Mouse (Mus musculus): Measurements from ENCODE around the gene Klhl10.

Gene Klhl10

DNA sequence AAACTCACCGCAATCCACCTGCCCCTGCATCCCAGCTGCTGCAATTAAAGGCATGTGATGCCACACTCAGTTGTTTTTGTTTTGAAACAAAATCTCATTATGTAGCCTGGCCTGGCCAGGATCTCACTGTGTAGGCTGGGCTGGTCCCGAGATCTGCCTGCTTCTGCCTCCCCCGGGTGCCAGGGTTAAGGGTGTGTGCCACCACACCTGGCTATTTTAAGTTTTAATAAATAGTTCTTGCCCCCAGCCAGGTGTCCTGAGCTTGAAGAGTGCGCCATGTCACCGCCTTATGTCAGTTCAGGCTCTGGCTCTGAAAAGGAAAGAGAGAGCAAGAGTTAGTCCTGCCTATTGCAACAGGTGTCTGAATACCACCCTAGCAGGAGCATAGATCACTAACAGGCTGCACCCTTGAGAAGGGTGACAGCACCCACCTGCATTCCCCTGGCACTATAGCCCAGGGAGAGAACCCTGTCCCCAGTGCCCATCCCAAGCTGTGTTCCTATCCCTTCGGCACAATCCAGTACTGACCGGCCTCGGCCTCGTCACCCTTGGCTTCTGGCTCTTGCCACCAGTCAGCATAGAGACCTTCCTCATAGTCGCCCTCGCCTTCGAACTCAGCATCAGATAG lies 32.8 kb upstream of the Klhl10 start:
- no peak for DNase-seq (ENCODE audit: low spot score)

DNA sequence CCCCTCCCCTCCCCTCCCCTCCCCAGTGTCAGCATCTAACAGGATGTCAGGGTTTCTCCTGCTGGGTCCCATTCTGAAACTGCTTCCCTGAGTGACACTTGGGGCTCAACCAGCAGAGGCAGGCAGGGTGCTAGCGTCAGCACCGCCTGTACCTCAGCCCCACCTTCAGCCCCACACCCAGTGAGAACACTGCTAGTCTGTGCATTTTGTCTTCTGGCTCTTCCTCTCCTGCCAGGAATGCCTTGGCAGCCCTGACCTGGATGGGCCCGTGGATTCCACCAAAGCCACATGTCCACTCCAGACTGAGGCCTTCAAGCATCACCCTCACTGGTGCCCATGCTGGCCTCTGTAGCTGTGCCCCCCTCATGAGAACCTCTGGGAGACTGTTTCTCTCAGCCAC lies 32.0 kb upstream of the Klhl10 start:
- no peak for DNase-seq (ENCODE audit: low spot score)

DNA sequence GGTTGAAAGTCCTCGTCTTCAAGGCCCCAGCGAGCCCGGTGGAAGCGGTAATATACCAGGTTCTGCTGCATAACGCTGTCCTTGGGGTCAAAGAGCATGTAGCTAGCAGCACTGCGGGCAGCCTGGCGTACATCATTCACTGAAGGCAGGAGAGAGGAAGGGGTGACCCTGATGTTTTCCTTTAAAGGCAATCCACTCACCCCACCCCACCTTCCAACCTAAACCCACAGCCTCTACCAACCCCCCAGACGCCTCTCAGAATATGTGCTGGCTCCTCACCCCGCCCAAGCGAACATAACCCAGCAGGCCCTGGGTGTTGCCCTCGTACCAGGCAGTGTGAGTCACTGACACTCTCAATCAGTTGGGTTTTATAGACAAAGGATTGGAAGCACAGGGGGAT lies 30.0 kb upstream of the Klhl10 start:
- no peak for DNase-seq (ENCODE audit: low spot score)

DNA sequence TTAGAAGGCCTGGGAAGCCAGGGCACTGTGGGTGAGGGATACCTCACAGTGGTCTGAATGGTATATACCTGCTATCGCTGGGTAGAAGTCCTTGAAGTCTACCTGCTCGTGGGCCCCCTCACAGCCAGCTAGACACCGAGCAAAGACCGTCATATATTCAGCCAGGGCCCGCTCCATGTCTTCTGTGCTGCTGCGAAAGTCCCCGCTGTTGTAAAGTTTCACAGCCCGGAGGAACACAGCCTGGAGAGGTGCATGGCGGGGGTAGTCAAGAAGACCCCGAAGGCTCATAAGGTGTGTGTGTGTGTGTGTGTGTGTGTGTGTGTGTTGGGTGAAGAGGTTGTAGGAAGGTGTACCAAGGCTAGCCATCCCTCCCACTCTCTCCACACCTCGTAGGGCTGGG lies 28.2 kb upstream of the Klhl10 start:
- no peak for DNase-seq (ENCODE audit: low spot score)

DNA sequence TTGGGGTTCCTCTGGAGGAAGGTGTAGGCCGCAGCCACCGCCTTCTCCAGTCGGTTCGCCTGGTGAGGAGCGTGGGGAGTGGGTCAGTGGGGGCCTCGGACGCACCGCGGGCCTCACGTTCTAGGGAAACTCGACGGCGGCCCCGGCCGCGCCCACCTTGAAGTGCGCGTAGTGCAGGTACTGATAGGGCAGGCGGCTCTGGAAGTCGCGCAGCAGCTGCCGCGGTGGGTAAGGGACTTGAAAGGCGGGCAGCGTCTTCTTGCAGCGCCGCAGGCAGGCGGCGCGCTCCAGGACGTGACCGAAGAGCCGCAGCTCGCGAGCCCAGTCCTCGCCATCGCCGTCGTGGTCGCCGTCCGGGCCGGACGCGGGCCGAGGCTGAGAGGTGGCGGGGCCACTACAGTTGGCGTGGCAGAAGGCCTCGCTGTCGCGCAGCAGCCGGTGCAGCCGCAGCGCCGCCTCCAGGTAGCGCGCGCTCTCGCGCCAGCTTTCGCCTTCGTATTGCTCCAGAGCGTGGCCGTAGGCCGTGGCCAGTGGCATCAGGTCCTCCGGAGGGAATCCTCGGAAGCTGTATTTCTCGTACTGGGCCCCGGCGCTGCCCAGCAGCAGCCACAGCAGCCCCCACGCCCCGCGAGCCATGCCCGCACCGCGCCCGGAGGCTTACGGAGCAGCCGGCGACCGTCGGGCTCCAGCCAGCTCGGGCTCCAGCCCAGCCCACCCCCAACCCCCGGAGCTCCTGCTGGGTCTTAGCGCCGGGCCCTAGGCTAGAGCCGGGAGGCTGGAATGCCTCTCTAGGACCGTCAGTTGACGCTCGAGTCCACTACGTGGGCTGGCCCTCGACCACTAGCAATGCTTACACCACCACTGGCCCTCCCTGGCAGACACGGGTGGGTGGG lies 27.4 kb upstream of the Klhl10 start, which contains the start of gene P3h4:
P3h4 (minus strand) TSS at position 816 of the 893 bp plus-strand sequence.
- peak; percentile 94 for DNase-seq (ENCODE audit: low spot score)

DNA sequence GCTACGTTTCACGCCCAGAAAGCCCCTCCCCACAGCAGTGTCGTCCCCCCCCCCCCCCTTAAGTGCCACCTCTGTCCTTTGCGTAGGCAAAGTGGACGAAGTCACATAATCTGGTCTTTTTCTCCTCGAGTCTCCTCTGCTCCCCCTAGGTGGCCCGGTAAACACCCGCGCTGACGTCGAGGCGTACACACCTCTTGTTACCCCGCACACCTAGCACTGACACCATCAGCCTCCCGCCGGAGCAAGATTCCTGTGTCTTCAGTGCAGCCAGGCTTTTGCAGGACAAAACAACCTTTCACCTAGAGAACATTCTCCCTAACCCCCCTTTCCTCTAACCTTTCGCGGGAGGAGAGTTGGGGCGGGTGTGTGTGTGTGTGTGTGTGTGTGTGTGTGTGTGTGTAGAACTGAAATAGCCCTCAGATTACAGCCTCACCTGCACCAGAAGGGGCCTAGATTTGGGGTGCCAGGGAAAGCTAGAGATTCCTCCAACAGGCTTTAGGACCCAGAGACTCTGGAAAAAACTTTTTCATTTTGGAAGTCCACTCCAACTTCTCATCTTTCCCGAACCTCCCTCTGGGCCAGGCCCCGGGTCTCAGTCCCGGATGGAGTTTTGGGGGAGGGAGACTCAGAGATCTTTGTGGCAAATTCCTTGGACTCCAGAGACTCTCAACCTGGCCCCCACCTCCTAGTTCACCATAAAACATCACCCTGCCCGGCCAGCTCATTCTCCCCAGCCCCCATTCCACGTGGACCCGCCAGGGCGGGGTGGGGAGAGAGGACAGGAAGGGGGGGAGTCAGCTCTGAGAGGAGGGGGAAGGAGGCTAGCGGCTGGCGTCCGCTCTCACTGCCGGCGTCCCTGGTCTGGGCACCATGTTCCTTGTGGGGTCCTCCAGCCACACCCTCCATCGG lies 26.5 kb upstream of the Klhl10 start, which contains the start of gene Fkbp10:
Fkbp10 (plus strand) TSS at position 784 of the 909 bp plus-strand sequence.
- DNase-seq (ENCODE audit: low spot score): peak; percentile 85

DNA sequence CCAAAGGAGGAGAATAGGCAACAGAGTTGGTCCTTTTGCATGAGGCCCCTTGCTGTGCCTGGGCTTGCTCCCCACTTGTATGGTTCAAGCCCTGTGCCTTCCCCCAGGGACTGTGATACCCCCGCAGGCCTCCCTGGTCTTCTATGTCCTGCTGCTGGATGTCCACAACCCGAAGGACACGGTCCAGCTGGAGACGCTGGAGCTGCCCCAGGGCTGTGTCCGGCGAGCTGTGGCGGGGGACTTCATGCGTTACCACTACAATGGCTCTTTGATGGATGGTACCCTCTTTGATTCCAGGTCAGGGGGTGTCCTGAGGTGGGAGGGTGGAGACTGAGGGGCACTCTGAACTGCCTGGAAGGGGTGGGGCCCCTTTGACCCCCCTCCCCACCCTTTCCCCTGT lies 20.2 kb upstream of the Klhl10 start:
- no peak for DNase-seq (ENCODE audit: low spot score)

DNA sequence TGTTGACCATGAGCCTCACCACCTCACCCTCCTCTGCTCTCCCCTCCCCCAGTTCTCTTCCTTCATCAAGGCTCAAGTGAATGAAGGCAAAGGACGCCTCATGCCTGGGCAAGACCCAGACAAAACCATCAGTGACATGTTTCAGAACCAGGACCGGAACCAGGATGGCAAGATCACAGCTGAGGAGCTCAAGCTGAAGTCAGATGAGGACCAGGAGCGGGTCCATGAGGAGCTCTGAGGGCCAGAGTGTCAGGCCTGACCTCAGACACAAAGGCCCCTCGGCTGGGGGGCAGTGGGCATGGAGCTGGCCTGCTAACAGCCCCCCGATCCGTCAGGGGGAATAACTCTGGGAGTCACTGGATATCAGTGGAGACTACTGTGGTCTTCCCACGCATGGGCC lies 17.9 kb upstream of the Klhl10 start:
- DNase-seq (ENCODE audit: low spot score): no peak

DNA sequence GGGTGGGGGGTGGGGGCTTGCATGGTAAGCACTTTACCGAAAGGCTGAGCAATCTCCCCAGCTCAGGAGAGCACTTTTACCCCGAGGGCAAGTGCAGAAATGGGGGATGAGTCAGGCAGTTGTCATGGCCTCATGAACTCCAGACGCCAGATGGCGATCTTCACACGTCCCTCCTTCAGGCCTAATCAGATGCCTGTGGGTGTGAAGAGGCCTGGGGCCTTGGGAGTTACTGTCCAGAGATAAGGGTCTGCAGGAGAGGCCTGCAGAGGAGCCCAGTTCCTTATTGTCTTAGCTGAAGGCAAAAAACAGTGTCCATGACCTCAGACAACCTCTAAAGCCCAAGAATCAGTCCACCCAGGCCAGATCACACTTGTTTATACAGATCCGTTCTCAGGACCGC lies 15.9 kb upstream of the Klhl10 start:
- DNase-seq (ENCODE audit: low spot score): peak; percentile 84

DNA sequence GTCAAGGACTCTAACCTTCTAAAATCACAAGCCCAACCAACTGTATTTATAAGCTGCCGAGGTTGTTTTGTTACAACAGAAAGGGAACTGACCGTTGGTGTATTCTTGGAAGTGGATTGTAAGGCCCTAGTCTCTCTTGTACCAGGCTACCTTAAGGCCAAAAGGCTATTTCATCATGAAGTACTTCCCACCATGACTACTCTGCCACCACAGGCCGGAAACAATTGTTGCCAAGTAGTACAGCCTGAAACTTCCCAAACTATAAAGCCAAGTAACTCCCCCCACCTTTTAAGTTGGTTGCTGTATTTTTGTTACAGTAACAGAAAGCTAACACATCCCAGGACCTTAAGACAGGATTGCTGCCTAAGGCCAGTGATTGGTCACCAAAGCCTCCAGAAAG lies 14.9 kb upstream of the Klhl10 start:
- DNase-seq (ENCODE audit: low spot score): no peak

DNA sequence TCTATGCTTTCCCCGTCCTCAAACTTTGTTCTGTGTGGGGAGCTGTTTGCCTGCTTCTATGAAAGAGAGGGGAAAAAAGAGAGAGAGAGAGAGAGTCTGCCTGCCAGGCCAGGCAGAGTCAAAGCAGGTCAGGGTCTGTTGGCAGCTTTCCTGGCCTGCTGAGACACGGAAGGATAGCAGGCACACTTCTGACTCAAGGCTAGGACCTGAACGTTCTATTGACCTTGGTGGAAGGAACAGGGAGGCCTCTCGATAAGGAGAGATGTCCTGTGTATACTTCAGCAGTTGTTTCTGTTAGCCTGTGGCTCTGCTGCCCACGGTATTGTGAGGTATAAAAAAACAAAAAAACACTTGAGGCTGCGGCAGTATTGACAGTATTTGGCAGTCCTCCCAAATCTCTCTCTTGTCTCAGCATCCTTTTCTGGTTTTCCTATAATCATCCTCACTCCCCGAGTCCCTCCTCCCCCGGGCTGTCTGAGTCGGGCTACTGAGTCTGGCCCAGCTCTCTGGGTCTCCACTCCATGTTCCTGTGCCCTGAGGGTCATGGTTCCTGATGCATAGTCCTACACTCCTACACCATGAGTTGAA lies 13.0 kb upstream of the Klhl10 start:
- no peak for DNase-seq (ENCODE audit: low spot score)

DNA sequence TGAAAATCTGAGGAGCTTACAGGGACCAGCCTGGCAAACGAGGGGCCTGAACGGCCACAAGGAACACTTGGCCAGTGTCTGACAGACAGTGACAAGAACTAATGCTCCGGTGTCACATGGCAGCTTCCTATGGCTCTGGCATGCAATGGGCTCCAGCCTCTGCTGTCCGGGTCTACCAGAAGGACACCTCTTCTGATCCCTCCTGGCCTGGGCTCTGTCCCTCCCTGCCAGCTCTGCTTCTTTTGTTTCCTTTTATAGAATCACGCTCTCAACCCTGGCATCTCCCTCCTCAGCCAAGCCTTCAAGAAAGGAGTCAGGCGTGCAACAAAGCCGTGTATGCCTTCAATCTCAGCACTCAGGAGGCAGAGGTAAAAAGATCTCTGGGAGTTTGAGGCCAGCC lies 11.7 kb upstream of the Klhl10 start:
- no peak for DNase-seq (ENCODE audit: low spot score)

DNA sequence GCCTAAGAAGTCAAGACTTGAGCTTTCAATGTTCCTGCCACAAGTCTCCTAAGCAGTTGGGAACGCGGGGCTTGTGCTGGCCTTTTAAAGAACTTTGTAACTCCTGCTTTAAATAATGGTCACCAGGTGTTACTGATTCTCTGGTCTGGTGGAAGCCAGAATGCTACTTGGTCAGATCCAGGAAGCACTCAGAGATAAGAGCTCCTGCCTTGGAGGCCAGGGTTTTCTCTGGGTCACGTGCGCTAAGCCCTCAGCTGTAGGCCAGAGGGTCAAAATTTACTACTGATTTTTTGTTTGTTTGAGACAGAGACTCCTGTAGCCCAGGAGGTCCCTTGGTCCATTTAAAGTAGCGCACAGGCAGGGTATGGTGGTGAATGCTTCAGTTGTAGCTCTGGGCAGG lies 9.7 kb upstream of the Klhl10 start:
- DNase-seq (ENCODE audit: low spot score): no peak

DNA sequence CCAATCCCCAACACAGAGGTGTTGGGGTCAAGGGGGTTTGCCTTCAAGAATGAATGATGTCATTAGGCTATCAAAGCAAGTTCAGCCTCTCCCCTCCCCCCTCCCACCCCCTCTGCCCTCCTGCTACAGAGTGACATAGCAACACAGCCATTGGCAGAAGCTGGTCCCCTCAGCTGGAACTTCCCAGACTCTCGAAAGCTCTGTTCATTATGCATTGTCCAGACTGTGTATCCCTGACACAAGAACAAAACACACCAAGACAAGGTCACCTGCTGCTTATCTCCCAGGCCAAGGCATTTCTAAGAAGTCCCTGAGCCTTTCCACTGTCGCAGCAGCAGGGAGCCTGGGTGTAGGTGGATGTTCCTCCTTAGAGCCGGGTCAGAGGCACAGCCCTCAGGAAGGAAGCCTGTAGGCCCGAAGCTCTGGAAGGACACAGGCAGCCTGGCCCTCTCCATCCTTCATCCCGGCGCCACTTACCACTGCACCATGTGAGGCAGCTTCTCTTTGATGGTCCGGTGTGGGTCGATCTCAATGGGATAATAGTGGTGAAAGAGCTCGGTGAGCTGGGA lies 6.0 kb upstream of the Klhl10 start:
- DNase-seq (ENCODE audit: low spot score): no peak

DNA sequence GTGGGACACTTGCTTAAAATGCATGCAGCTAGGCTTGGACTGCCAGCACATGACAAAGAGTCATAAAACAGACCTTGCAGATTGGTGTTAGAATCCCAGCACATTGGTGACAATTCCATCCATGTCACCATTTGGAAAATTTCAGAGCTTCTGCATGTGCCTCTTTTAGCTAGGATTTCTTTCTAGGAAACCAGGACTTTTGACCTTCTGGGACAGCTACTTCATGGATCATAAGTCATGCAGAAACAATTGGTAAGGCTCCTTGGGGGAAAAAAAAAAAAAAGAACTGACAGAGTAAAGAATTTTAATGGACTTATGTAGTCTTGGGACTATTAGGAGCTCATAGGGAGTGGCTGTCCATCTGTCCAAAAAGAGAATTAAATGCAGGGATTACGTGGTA lies 3.8 kb upstream of the Klhl10 start:
- DNase-seq (ENCODE audit: low spot score): peak; percentile 25

DNA sequence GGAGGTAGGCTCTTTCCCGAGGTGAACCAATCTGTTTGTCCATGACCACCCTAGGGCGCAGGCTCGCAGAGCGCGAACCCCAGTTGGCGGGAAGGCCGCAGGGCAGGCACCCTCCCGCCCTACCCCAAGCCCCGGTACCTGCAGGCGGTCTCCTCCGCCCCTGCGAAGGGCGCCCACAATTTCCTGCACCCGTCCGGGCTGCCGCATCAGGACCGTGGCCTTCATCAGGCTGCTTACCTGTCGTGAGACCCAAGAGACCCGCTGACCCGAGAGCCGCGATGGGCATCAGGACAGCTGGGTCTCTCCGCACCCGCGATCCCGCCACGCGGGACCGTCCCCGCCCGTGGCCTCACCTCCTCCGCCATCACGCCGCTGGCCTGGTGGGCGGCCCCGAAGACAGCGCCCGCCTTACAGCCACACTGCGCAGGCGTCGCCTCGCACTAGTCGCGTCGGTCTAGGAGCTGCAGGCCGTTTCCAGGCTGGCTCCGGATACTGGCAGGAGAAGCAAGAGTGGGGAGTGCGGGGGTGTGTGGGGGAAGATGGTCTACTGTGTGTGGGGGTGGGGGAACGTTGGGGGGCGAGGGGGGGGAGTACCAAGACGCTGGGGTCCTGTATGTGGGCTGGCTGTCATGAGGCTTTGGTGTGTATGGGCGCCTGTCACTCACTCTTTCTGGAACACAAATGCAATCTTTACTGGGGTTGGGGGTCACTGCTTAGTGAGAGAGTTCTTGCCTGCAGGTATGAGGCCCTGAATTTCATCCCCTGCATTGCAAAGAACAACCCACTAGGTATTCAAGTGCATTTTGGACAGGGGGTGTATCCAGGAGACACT lies 810 bp upstream of the Klhl10 start:
- DNase-seq (ENCODE audit: low spot score): peak; percentile 75

DNA sequence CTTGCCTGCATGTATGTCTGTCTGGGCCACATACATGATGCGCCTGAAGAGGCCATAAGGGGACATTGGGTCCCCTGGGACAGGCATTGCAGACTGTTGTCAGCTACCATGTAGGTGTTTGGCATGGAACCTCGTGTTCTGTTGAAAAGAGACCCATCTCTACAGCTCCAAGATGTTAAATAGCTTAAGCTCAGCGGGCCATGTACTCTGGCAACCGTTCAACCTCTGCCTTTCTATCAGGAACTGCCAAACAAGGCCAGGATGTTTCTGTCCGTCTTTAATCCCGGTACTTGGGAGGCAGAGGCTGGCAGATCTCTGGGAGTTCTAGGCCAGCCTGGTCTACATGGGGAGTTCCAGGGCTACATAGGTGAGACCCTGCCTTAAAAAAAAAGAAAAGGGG lies 908 bp downstream of the Klhl10 start:
- no peak for DNase-seq (ENCODE audit: low spot score)

DNA sequence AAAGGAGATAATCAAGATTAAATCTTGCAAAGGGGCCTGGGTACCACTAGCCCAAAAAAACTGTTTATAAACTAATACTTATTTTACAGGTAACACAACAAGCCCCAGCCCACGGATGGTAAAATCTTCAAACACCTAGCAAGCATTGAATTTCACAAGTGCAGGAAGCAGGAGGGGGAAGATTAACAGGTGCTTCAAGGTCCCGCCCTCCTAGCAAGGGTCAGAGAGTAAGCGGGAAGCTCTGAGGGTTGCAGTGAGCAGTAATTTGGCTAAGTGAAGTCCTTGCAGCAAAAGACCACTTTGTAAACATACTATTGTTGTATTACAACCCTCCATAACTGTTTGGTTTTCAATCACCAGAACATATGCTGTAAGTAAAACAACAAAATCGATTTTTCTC lies 15.5 kb downstream of the Klhl10 start:
- DNase-seq (ENCODE audit: low spot score): no peak

DNA sequence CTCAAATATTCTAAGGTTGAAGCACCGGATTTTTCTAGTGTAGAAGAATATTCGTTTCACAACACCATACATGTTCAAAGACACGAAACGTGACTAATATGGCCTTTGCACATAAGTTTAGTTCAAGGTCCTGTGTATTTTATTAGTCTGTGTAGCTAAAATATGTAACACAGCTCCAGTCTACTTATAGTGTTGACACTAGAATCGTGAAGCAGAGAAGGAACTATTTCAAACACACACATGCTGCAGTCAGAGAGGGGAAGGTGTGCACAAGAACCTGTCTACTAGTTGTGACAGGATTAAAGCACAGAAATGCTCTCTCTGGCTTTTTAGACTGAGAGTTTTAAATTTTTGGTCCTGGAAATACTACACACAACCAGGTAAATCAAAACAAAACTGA lies 16.0 kb downstream of the Klhl10 start:
- DNase-seq (ENCODE audit: low spot score): no peak

DNA sequence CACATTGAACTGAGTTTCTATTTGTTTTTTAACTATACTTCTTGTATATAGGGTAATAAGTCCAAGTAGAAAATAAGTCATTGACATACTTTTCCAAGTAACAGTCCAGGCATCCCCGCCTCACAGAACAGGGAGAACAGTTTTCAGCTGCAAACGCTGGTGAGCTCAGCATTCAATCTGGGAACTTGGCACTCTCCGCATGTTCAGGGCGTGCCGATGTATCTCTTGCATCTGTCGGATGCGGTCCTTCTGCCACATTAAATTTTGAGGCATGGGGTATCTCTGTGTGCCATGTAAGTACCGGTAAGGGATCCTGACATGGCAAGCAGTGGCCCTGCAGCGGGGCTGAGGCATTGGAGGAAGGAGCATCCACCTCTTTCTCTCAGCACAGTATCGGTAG lies 21.0 kb downstream of the Klhl10 start:
- no peak for DNase-seq (ENCODE audit: low spot score)

All from adipocyte (in vitro differentiated cells).